Mouse (Mus musculus) neural tube, embryonic 11.5 days (tissue): ENCODE results near the gene Plk4. TPM values are rescaled to one million over a fixed set of nuclear protein-coding genes. Genes with fewer than 3 reads are reported as not detected.
"Not testable (repeated sequence)": the region's sequence is repeated elsewhere in the genome, so short reads cannot be mapped to it uniquely, and the experiment has no call there.

ENCODE experiments used
- ATAC-seq: fragments of 200-750 bp; cut with Nextera tagmentation; 2 replicates; pipeline ENCODE4 v1.8.0; 2017; ENCODE audit warnings: moderate number of reproducible peaks, mild to moderate bottlenecking, moderate TSS enrichment, moderate library complexity; ENCODE audit not compliant: insufficient read depth, low FRiP score, low TSS enrichment
- DNase-seq: peaks from one replicate; pipeline ENCODE4 v3.0.0-alpha.2; 2015; ENCODE audit warnings: low spot score
- H3K27ac ChIP-seq: fragments of 300-500 bp; sonication (generic); 2 replicates; pipeline ENCODE4 v1.5.1; 2014; ENCODE audit warnings: low read depth, mild to moderate bottlenecking, low read length
- H3K27me3 ChIP-seq: fragments of 300-500 bp; sonication (generic); 2 replicates; pipeline ENCODE4 v1.6.1; 2014; ENCODE audit warnings: mild to moderate bottlenecking, low read length, mixed read lengths; ENCODE audit not compliant: control insufficient read depth, insufficient read depth
- H3K36me3 ChIP-seq: fragments of 300-500 bp; sonication (generic); 2 replicates; pipeline ENCODE4 v1.6.1; 2014; ENCODE audit warnings: mild to moderate bottlenecking, low read length, moderate library complexity, mixed read lengths; ENCODE audit not compliant: control insufficient read depth, insufficient read depth
- H3K4me1 ChIP-seq: fragments of 300-500 bp; sonication (generic); 2 replicates; pipeline ENCODE4 v1.6.1; 2014; ENCODE audit warnings: low read length, mixed read lengths; ENCODE audit not compliant: control insufficient read depth, insufficient read depth
- H3K4me2 ChIP-seq: fragments of 300-500 bp; sonication (generic); 2 replicates; pipeline ENCODE4 v1.6.1; 2014; ENCODE audit warnings: low read depth, mild to moderate bottlenecking, moderate library complexity
- H3K4me3 ChIP-seq: fragments of 300-500 bp; sonication (generic); 2 replicates; pipeline ENCODE4 v1.5.1; 2014; ENCODE audit warnings: low read depth, low read length
- H3K9ac ChIP-seq: fragments of 300-500 bp; sonication (generic); 2 replicates; pipeline ENCODE4 v1.6.1; 2014; ENCODE audit warnings: mild to moderate bottlenecking, low read length
- H3K9me3 ChIP-seq: fragments of 300-500 bp; sonication (generic); 2 replicates; pipeline ENCODE4 v1.6.1; 2016; ENCODE audit warnings: low read length; ENCODE audit not compliant: control insufficient read depth
- WGBS: fragments of 180-500 bp; shearing (Covaris S2); extraction: QIAGEN DNeasy Blood & Tissue Kit; methylation state at CpG from one replicate; pipeline ENCODE4 v1.1.7; 2014; 5-methylcytosine and 5-hydroxymethylcytosine counted together
- polyA plus RNA-seq: library from polyadenylated mRNA; unstranded; fragments of >200 nt; fragmentation: Nextera tagmentation; extraction: Ambion mirVana; gene quantifications from 2 replicates; pipeline ENCODE4 v1.2.1, GENCODE M21; 2014

Plk4 gene
- polyA plus RNA-seq, 1 experiment from 2014 or later, result 63.5 TPM

GRCm38 (mm10) chr3:40809894-40810293 is 10.1 kb downstream of the Plk4 start:
- DNase-seq (no peak), ATAC-seq (no peak)
- Histone ChIP-seq H3K4me1 (no peaks in the 10 kb centered on the region), H3K9me3 (no peaks in the 10 kb centered on the region), H3K4me3 (no peak overlapping the region), H3K4me2 (no peak overlapping the region), H3K9ac (no peak overlapping the region), H3K27me3 (no peaks in the 10 kb centered on the region), H3K36me3 (peaks cover 12% of the 10 kb centered on the region), H3K27ac (no peak overlapping the region)
- 77% methylated on average over 2 of the region's 2 CpGs for WGBS

DNA sequence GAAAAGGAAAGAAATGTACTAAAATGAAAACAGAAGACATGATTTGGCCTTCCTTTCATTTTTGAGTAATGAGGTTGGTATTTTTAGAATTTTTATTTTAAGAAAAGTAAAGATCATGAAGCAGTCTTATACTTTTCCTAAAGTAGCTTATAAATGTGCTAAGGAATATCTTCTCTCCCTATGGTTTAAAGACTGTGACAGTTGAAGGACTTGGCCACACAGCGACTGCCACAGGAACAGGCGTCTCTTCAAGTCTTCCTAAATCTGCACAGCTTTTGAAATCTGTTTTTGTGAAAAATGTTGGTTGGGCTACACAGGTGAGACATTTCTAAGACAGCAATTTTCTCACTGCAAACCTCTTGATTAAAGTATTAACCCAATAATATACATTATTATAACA is 13.5 kb downstream of the Plk4 start:
- H3K9ac ChIP-seq, result no peak overlapping the region
- peaks cover 15% of the 10 kb centered on the region for H3K36me3 ChIP-seq
- H3K27ac ChIP-seq, result no peak overlapping the region
- DNase-seq, result no peak
- no peaks in the 10 kb centered on the region for H3K27me3 ChIP-seq
- no peak overlapping the region for H3K4me3 ChIP-seq
- no peaks in the 10 kb centered on the region for H3K4me1 ChIP-seq
- 94% methylated on average over 2 of the region's 2 CpGs for WGBS
- H3K9me3 ChIP-seq, result no peaks in the 10 kb centered on the region
- no peak overlapping the region for H3K4me2 ChIP-seq
- ATAC-seq, result no peak

GRCm38 (mm10) chr3:40845521-40845920 is 45.7 kb downstream of the Plk4 start:
- ATAC-seq, H3K36me3 ChIP-seq, H3K4me3 ChIP-seq, H3K4me2 ChIP-seq, H3K27ac ChIP-seq, H3K9me3 ChIP-seq, DNase-seq, H3K4me1 ChIP-seq, H3K27me3 ChIP-seq: not testable (repeated sequence)
- 0 out of 2 replicates have a peak overlapping the region, but pooled peaks have one; percentile 18 for H3K9ac ChIP-seq
- 88% methylated on average over 5 of the region's 6 CpGs for WGBS

DNA sequence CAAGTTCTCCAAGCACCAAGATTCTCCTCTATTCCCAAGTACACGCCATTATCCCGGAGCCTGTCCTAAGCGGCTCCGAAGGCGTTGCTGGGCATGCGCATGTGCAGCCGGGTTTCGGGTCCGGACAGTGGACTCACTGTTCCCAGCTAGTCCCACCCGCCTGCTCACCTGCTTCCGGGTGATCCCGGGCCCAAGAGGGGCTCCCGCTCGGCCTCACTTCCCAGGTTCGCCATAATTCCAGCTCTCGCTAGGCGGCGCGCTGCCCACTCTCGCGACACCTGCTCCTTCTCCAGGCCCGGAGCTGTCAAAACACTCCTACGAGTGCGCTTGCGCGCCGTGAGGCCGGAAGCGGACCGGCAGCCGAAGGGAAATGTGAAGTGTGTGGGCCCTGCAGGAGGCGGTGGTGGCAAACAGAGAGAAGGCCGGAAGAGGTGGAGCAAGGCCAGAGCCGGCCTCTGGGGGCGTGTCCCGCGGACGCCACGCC is 46.7 kb downstream of the Plk4 start, which contains the start of gene Mfsd8:
Mfsd8 (minus strand) TSS at position 414 of the 484 bp plus-strand sequence.
- ATAC-seq (peak; percentile 98), DNase-seq (peak; percentile 98)
- H3K4me3 ChIP-seq, result peak within 1 kb of the TSS; percentile 38
- not testable (repeated sequence) for H3K27me3 ChIP-seq, H3K36me3 ChIP-seq, H3K9me3 ChIP-seq, H3K4me1 ChIP-seq
- peak within 1 kb of the TSS; percentile 56 for H3K4me2 ChIP-seq
- WGBS, result under 1% methylated on average over 33 of the region's 39 CpGs
- peak within 1 kb of the TSS; percentile 59 for H3K9ac ChIP-seq
- peak within 1 kb of the TSS; percentile 50; the same call in 1 of the 2 replicates for H3K27ac ChIP-seq

DNA sequence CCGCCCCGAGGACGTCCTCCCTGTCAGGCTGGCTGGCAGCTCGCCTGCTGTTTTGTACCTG is 47.0 kb downstream of the Plk4 start, which contains the start of gene Abhd18:
Abhd18 (plus strand) TSS at position 14 of the 61 bp plus-strand sequence.
- H3K9me3 ChIP-seq, H3K27me3 ChIP-seq, DNase-seq, H3K4me1 ChIP-seq, H3K36me3 ChIP-seq, ATAC-seq: not testable (repeated sequence)
- H3K4me3 ChIP-seq, result peak within 1 kb of the TSS; percentile 38
- no CpG with 5 or more reads among the region's 4 CpGs for WGBS
- peak within 1 kb of the TSS; percentile 56 for H3K4me2 ChIP-seq
- H3K27ac ChIP-seq, result peak within 1 kb of the TSS; percentile 50; the same call in 1 of the 2 replicates
- peak within 1 kb of the TSS; percentile 59 for H3K9ac ChIP-seq

DNA sequence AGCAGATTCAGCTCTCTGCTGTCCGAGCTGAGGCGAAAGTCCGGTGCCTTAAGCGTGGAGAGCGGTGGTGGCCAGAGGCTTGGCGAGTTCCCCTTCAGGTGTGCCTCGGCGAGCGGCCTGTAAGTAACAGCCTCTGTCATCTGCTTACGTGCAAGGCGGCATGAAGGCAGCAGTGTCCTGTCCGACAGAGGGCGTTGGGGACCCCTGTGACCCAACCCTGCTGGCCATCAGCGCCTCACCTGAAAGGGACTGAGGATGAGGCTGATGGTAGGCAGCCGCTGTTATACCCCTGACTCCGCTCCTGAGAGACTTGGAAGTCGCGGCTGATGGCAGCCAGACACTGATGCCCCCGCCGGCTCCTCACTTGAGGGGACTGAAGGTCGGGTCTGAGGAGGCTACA is 47.2 kb downstream of the Plk4 start:
- ATAC-seq, H3K9me3 ChIP-seq, H3K27me3 ChIP-seq, H3K27ac ChIP-seq, H3K36me3 ChIP-seq, H3K4me1 ChIP-seq: not testable (repeated sequence)
- Histone ChIP-seq H3K4me2 (peak overlapping the region; percentile 56), H3K9ac (peak overlapping the region; percentile 49), H3K4me3 (peak overlapping the region; percentile 38)
- peak; percentile 47 for DNase-seq
- 0% methylated on average over 15 of the region's 21 CpGs for WGBS

GRCm38 (mm10) chr3:40847936-40848335 is 48.1 kb downstream of the Plk4 start:
- not testable (repeated sequence) for DNase-seq, H3K4me3 ChIP-seq, H3K27me3 ChIP-seq, H3K4me1 ChIP-seq, H3K9me3 ChIP-seq, ATAC-seq, H3K4me2 ChIP-seq, H3K27ac ChIP-seq, H3K36me3 ChIP-seq, H3K9ac ChIP-seq
- WGBS, result 94% methylated on average over 2 of the region's 2 CpGs

- H3K27ac ChIP-seq, H3K4me2 ChIP-seq, H3K27me3 ChIP-seq, H3K9me3 ChIP-seq, ATAC-seq, H3K4me1 ChIP-seq, H3K4me3 ChIP-seq, H3K9ac ChIP-seq, DNase-seq, H3K36me3 ChIP-seq: not testable (repeated sequence)
- 89% methylated on average over 3 of the region's 3 CpGs for WGBS
Measured at GRCm38 (mm10) chr3:40853123-40853738, 53.4 kb downstream of the Plk4 start.
